Mouse (Mus musculus) thymus, adult 2 months (tissue): ENCODE results near the gene Adarb2. TPM values are rescaled to one million over a fixed set of nuclear protein-coding genes. Genes with fewer than 3 reads are reported as not detected.

ENCODE experiments used
- DNase-seq: peaks from one replicate; pipeline ENCODE4 v3.0.0; 2021
- H3K27ac ChIP-seq: fragments of 200-500 bp; 2 replicates; pipeline ENCODE4 v1.5.1; 2012; ENCODE audit warnings: low read length, control low read depth; ENCODE audit not compliant: control insufficient read depth, insufficient read depth
- H3K27me3 ChIP-seq: fragments of 200-500 bp; 2 replicates; pipeline ENCODE4 v1.6.1; 2012; ENCODE audit warnings: mild to moderate bottlenecking, low read length, moderate library complexity, mixed read lengths; ENCODE audit not compliant: control insufficient read depth, insufficient read depth
- H3K36me3 ChIP-seq: fragments of 200-500 bp; 2 replicates; pipeline ENCODE4 v1.6.1; 2012; ENCODE audit warnings: mild to moderate bottlenecking, low read length, moderate library complexity; ENCODE audit not compliant: control insufficient read depth, insufficient read depth
- H3K4me1 ChIP-seq: fragments of 200-500 bp; replicated peaks from 2 replicates; pipeline ENCODE4 v1.6.1; 2012; ENCODE audit warnings: low read length; ENCODE audit not compliant: control insufficient read depth, insufficient read depth
- H3K4me3 ChIP-seq: fragments of 200-500 bp; 2 replicates; pipeline ENCODE4 v1.5.1; 2012; ENCODE audit warnings: mild to moderate bottlenecking, low read length, control low read depth, moderate library complexity; ENCODE audit not compliant: control insufficient read depth, insufficient read depth
- CTCF ChIP-seq: fragments of 200-500 bp; IDR thresholded peaks from 2 replicates; pipeline ENCODE4 v1.5.1; 2012; ENCODE audit warnings: mild to moderate bottlenecking, control low read depth, low read length, moderate library complexity, borderline replicate concordance; ENCODE audit not compliant: control insufficient read depth, poor library complexity, insufficient read depth; ENCODE audit errors: extremely low read depth
- POLR2A ChIP-seq: fragments of 200-500 bp; IDR thresholded peaks from 2 replicates; pipeline ENCODE4 v1.6.1; 2012; ENCODE audit warnings: mild to moderate bottlenecking, low read length, control low read depth, moderate library complexity; ENCODE audit not compliant: control insufficient read depth, poor library complexity, insufficient read depth; ENCODE audit errors: extremely low read depth
- WGBS: fragments of 180-500 bp; shearing (Covaris S2); methylation state at CpG from one replicate; pipeline ENCODE4 v1.1.7; 2018; 5-methylcytosine and 5-hydroxymethylcytosine counted together
- polyA plus RNA-seq: library from polyadenylated mRNA; depleted of rRNA; stranded (reverse); fragments of >200 nt; gene quantifications from 2 replicates; pipeline ENCODE4 v1.2.3, GENCODE M21; 2012

Adarb2 gene
- polyA plus RNA-seq, 1 experiment, result not detected

- H3K4me1 ChIP-seq, result no peaks in the 10 kb centered on the region
- WGBS, result 90% methylated on average over 12 of the region's 12 CpGs
Measured at GRCm38 (mm10) chr13:8573908-8574307, 371.2 kb downstream of the Adarb2 start.

GRCm38 (mm10) chr13:8584257-8585005 is 381.8 kb downstream of the Adarb2 start:
- no peak overlapping the region for H3K27ac ChIP-seq
- no peaks in the 10 kb centered on the region for H3K36me3 ChIP-seq
- WGBS, result 86% methylated on average over 8 of the region's 8 CpGs
- H3K4me1 ChIP-seq, result no peaks in the 10 kb centered on the region
- TF ChIP-seq CTCF (no peak), POLR2A (no peak)
- H3K27me3 ChIP-seq, result no peaks in the 10 kb centered on the region
- no peak for DNase-seq
- H3K4me3 ChIP-seq, result no peak overlapping the region

More at GRCm38 (mm10) chr13:8573908-8574307, 371.2 kb downstream of the Adarb2 start:
- Histone ChIP-seq H3K4me3 (no peak overlapping the region), H3K36me3 (no peaks in the 10 kb centered on the region), H3K27me3 (no peaks in the 10 kb centered on the region), H3K27ac (no peak overlapping the region)
- DNase-seq, result no peak
- TF ChIP-seq CTCF (no peak), POLR2A (no peak)

- Histone ChIP-seq H3K4me1 (no peaks in the 10 kb centered on the region), H3K4me3 (no peak overlapping the region), H3K27ac (no peak overlapping the region), H3K36me3 (no peaks in the 10 kb centered on the region), H3K27me3 (no peaks in the 10 kb centered on the region)
- 96% methylated on average over 7 of the region's 7 CpGs for WGBS
- no peak for TF ChIP-seq CTCF
- no peak for TF ChIP-seq POLR2A
- no peak for DNase-seq
Measured at GRCm38 (mm10) chr13:8587447-8587846, 384.8 kb downstream of the Adarb2 start.

GRCm38 (mm10) chr13:8590460-8590859 is 387.8 kb downstream of the Adarb2 start:
- 91% methylated on average over 3 of the region's 3 CpGs for WGBS
- TF ChIP-seq POLR2A (no peak), CTCF (no peak)
- no peaks in the 10 kb centered on the region for H3K4me1 ChIP-seq
- H3K36me3 ChIP-seq, result no peaks in the 10 kb centered on the region
- DNase-seq, result no peak
- H3K4me3 ChIP-seq, result no peak overlapping the region
- no peaks in the 10 kb centered on the region for H3K27me3 ChIP-seq
- no peak overlapping the region for H3K27ac ChIP-seq

GRCm38 (mm10) chr13:8596977-8597646 is 394.4 kb downstream of the Adarb2 start:
- Histone ChIP-seq H3K27me3 (no peaks in the 10 kb centered on the region), H3K4me1 (no peaks in the 10 kb centered on the region), H3K36me3 (no peaks in the 10 kb centered on the region), H3K27ac (no peak overlapping the region), H3K4me3 (no peak overlapping the region)
- TF ChIP-seq POLR2A, result no peak
- no peak for TF ChIP-seq CTCF
- DNase-seq, result no peak
- 57% methylated on average over 4 of the region's 4 CpGs for WGBS

GRCm38 (mm10) chr13:8597647-8598017 is 395.0 kb downstream of the Adarb2 start:
- Histone ChIP-seq H3K4me1 (no peaks in the 10 kb centered on the region), H3K27ac (no peak overlapping the region), H3K36me3 (no peaks in the 10 kb centered on the region), H3K4me3 (no peak overlapping the region), H3K27me3 (no peaks in the 10 kb centered on the region)
- TF ChIP-seq POLR2A, result no peak
- TF ChIP-seq CTCF, result no peak
- no peak for DNase-seq
- WGBS, result 47% methylated on average over 6 of the region's 6 CpGs

GRCm38 (mm10) chr13:8605645-8606044 is 403.0 kb downstream of the Adarb2 start:
- Histone ChIP-seq H3K4me1 (no peaks in the 10 kb centered on the region), H3K27ac (no peak overlapping the region), H3K27me3 (no peaks in the 10 kb centered on the region), H3K4me3 (no peak overlapping the region), H3K36me3 (no peaks in the 10 kb centered on the region)
- TF ChIP-seq CTCF, result no peak
- TF ChIP-seq POLR2A, result no peak
- 87% methylated on average over 2 of the region's 2 CpGs for WGBS
- DNase-seq, result no peak
